9 mouse cellular contexts compared by ENCODE assay signal in genomic region chr4:100537898-100538297, GRCm38 (mm10). TPM values are rescaled to one million over a fixed set of nuclear protein-coding genes. Genes with fewer than 3 reads are reported as not detected.
DNase-seq lines count a peak whose midpoint lies in the region; ATAC-seq and TF ChIP-seq lines count a peak whose summit lies in the region.
"Had no signal": no experiment of that assay in that cellular context is flagged by ENCODE, and none has a peak within 500 bp of the region (broad histone marks: within the 10 kb centered on the region; RNA-seq: fewer than 3 reads in every experiment).

No protein-coding gene starts in this region.

- no peaks in the 10 kb centered on the region for H3K9me3 ChIP-seq in forebrain, postnatal 0 days (ENCODE audit: low read length)
- no peaks in the 10 kb centered on the region for H3K9me3 ChIP-seq in forebrain, embryonic 12.5 days
- H3K9me3 ChIP-seq in kidney, postnatal 0 days (replicated peaks; ENCODE audit: low read length), result no peaks in the 10 kb centered on the region
- H3K9me3 ChIP-seq: heart, embryonic 15.5 days had no signal

- no peak overlapping the region for H3K9ac ChIP-seq in forebrain, postnatal 0 days
- H3K9ac ChIP-seq in forebrain, embryonic 12.5 days, result no peak overlapping the region
- H3K9ac ChIP-seq in kidney, postnatal 0 days (ENCODE audit: low read depth, low read length), result no peak overlapping the region
- H3K9ac ChIP-seq: heart, embryonic 15.5 days had no signal

- DNase-seq in forebrain, postnatal 0 days, result peak; percentile 90
- DNase-seq in ovary, postnatal 14 days (ENCODE audit: low spot score), result peak; percentile 38
- DNase-seq in ovary, adult 18-20 months (ENCODE audit: low spot score), result no peak
- peak; percentile 67 to 79 for DNase-seq in cerebellum, postnatal 10 days
- peak; percentile 84 for DNase-seq in kidney, postnatal 0 days (ENCODE audit: low spot score)
- DNase-seq in spleen, adult 12 weeks (ENCODE audit: low spot score), result no peak

- ATAC-seq in forebrain, postnatal 0 days, result no peak
- ATAC-seq in forebrain, embryonic 12.5 days (ENCODE audit: low FRiP score), result no peak
- ATAC-seq in kidney, postnatal 0 days (replicated peaks; ENCODE audit: low FRiP score, low read depth), result no peak
- ATAC-seq in megakaryocyte progenitor cell, adult 5-6 weeks (replicated peaks; ENCODE audit: poor library complexity), result peak; percentile 73

- no peak overlapping the region for H3K4me2 ChIP-seq in forebrain, postnatal 0 days (ENCODE audit: low read depth)
- H3K4me2 ChIP-seq in forebrain, embryonic 12.5 days, result no peak overlapping the region
- no peak overlapping the region for H3K4me2 ChIP-seq in kidney, postnatal 0 days (ENCODE audit: low read length)
- H3K4me2 ChIP-seq: heart, embryonic 15.5 days had no signal

- H3K27ac ChIP-seq in forebrain, postnatal 0 days (ENCODE audit: low read depth, low read length), result no peak overlapping the region
- no peak overlapping the region for H3K27ac ChIP-seq in forebrain, embryonic 12.5 days
- H3K27ac ChIP-seq in kidney, postnatal 0 days, result no peak overlapping the region
- H3K27ac ChIP-seq: heart, embryonic 15.5 days had no signal

- no peaks in the 10 kb centered on the region for H3K4me1 ChIP-seq in forebrain, postnatal 0 days (ENCODE audit: insufficient read depth)
- peaks cover 5% of the 10 kb centered on the region; the same call in 1 of the 2 replicates for H3K4me1 ChIP-seq in forebrain, embryonic 12.5 days
- no peaks in the 10 kb centered on the region for H3K4me1 ChIP-seq in kidney, postnatal 0 days (replicated peaks; ENCODE audit: insufficient read depth, low read length)
- H3K4me1 ChIP-seq: heart, embryonic 15.5 days had no signal

- peak; percentile 84 for TF ChIP-seq CTCF in forebrain, postnatal 0 days (IDR thresholded peaks at IDR 0.05; ENCODE audit: low read depth)
- peak; percentile 88 for TF ChIP-seq CTCF in kidney, postnatal 0 days (IDR thresholded peaks at IDR 0.05; ENCODE audit: low read depth)

- H3K36me3 ChIP-seq in forebrain, postnatal 0 days (ENCODE audit: insufficient read depth), result no peaks in the 10 kb centered on the region
- H3K36me3 ChIP-seq in forebrain, embryonic 12.5 days (replicated peaks), result no peaks in the 10 kb centered on the region
- no peaks in the 10 kb centered on the region for H3K36me3 ChIP-seq in kidney, postnatal 0 days (ENCODE audit: insufficient read depth, low read length)
- H3K36me3 ChIP-seq: heart, embryonic 15.5 days had no signal

- H3K27me3 ChIP-seq in forebrain, postnatal 0 days (ENCODE audit: insufficient read depth, low read length), result no peaks in the 10 kb centered on the region
- 0 out of 2 replicates have a peak, but pooled peaks cover 4% of the 10 kb centered on the region for H3K27me3 ChIP-seq in forebrain, embryonic 12.5 days
- H3K27me3 ChIP-seq in kidney, postnatal 0 days (ENCODE audit: insufficient read depth, low read length), result no peaks in the 10 kb centered on the region
- H3K27me3 ChIP-seq: heart, embryonic 15.5 days had no signal

- H3K4me3 ChIP-seq in forebrain, postnatal 0 days (ENCODE audit: low read depth, low read length), result no peak overlapping the region
- no peak overlapping the region for H3K4me3 ChIP-seq in forebrain, embryonic 12.5 days (replicated peaks)
- no peak overlapping the region for H3K4me3 ChIP-seq in kidney, postnatal 0 days (replicated peaks; ENCODE audit: low read depth, low read length)
- H3K4me3 ChIP-seq: heart, embryonic 15.5 days had no signal

- under 1% methylated on average over 3 of the region's 3 CpGs for WGBS in forebrain, postnatal 0 days
- 3% methylated on average over 3 of the region's 3 CpGs for WGBS in forebrain, embryonic 12.5 days
- WGBS in kidney, postnatal 0 days, result 3% methylated on average over 3 of the region's 3 CpGs

RNA-seq across cellular contexts. Expression of gene Ube2u, which starts 59.2 kb away (rescaled TPM):
- total RNA-seq in forebrain, postnatal 0 days (2014; rRNA removed), result not detected in 2 replicates
- polyA plus RNA-seq in forebrain, postnatal 0 days (2015; fragmentation: Nextera tagmentation; extraction: Ambion mirVana), result 0.13 and 0.18 TPM in 2 replicates
- polyA plus RNA-seq in forebrain, embryonic 12.5 days (2016; fragmentation: Nextera tagmentation; extraction: Ambion mirVana), result 0.69 and 0.88 TPM in 2 replicates
- polyA plus RNA-seq in kidney, postnatal 0 days (2015; fragmentation: Nextera tagmentation; extraction: Ambion mirVana), result 1.6 and 1.8 TPM in 2 replicates
- not detected in 2 replicates for total RNA-seq in megakaryocyte progenitor cell, adult 5-6 weeks (2015)
- not detected in 2 replicates for total RNA-seq in megakaryocyte progenitor cell, adult 5-6 weeks (2017)

Comparison
In these comparisons a context has a peak if more than half of its experiments do, and no peak if none do; other contexts are left out.
1. DNase-seq: peak in forebrain, postnatal 0 days (single experiment), ovary, postnatal 14 days (single experiment), cerebellum, postnatal 10 days (2 of 2) and kidney, postnatal 0 days (single experiment); none in ovary, adult 18-20 months (single experiment) and spleen, adult 12 weeks (single experiment).